Mouse (Mus musculus) left cerebral cortex, postnatal 36 days (tissue): ENCODE data around the gene Dok1. TPM values are rescaled to one million over a fixed set of nuclear protein-coding genes. Genes with fewer than 3 reads are reported as not detected.

ENCODE experiments used
- DNase-seq, 2 experiments: peaks; one replicate each; pipeline ENCODE4 v3.0.0; 2021 to 2022; ENCODE audit warnings: low spot score in 2 of 2, mixed read lengths in 1 of 2
- intact Hi-C: fragments of 180-260 bp; cut with DNase I; formaldehyde crosslinking; loops from one replicate; pipeline ENCODE4 v1.15.1; 2025
- microRNA-seq: library from miRNA; unstranded; fragments of <30 nt; microRNA quantifications from one replicate; pipeline ENCODE4 v1.2.0, GENCODE M21; 2022
- total RNA-seq, 2 experiments: library from RNA; stranded (reverse); gene quantifications; 2 replicates each; pipeline ENCODE4 v1.2.3; 2021

The Dok1 gene
- total RNA-seq, 2 experiments from 2014 or later, result 1.9 to 2.3 TPM

DNA sequence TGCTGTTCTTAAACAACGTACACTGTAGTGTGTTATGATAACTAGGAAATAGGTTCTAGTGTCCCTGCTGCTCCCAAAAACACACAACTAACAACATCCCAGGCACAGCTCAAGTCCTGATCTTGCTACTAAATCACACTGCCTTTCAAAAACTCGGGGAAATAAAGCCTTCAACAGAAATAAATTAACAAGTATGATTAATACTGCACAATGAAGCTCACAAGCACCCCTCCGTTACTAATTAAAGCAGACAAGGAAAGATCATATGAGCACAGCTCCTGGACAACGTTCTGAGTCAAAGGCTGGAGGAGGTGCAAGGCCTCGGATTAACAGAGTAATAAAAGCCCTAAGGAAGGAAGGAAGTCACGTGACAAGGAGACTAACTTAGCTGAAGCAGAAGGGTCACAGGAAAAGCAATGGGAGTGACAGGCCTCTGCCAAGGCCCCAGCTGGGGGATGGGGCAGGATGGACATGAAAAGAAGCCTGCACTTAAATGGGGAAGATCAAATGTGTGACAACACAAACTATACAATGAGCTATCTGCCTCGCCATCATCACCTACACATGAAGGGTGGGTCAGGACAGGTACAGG lies 35.7 kb downstream of the Dok1 start:
- no peak for DNase-seq
- intact Hi-C loops, result loop anchor here (5.0 to 10.0 kb wide), 2 partner anchors 80 to 167 kb away; partner anchors contain the start of genes Dctn1 and Pcgf1

DNA sequence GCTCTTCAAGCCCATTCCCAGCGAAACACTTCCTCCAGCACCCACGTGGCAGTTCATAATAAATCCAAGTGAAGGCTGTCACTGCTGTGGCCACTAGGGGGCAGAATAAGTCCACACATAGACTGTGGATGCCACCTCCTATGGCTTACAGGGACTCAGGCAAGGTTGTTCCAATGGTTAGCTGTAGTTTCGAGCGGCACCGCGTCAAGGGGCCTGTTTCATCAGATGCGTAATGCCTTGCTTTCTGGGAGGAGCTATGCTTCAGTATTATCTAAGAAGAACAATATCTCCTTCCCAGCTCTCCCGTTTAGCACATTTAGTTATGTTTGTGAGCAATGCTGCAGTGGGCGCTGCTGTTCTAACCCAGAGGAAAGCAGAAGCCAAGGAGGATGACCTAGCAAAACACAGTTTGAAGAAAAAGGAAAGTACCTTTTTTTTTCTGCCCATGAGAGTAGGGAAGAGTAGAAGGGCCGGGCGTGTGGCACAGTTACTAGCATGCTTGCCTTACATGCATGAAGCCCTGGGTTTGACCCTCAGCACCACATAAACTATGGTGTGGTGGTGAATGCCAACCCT lies 36.4 kb downstream of the Dok1 start:
- peak; percentile 88 to 91 for DNase-seq
- intact Hi-C loops, result loop anchor here (1.0 to 10.0 kb wide), 4 partner anchors 57 to 168 kb away; partner anchors contain the start of genes Aup1, Ccdc142, Dctn1 and Gm42688

DNA sequence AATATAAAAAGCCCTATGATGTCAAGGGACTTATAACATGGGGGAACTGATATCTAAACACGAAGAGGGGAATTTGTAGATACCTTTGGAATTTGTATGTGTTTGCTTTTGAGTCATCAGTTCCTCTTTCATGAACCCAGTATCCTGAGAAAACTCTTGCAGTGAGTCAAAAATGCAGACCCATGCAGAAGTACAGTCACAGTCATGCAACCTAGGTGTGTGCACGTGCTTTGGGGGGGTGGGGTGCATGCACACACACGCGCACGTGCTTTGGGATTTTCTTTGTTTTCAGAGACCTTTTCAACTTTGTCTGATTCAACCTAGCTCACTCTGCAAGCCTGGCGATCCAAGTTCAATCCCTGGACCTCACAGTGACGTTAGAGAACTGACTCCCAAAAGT lies 38.9 kb downstream of the Dok1 start:
- intact Hi-C loops, result loop anchor here (10.0 kb wide), 1 partner anchor 170 kb away; the partner anchor contains the start of gene Dctn1
- DNase-seq, result no peak

DNA sequence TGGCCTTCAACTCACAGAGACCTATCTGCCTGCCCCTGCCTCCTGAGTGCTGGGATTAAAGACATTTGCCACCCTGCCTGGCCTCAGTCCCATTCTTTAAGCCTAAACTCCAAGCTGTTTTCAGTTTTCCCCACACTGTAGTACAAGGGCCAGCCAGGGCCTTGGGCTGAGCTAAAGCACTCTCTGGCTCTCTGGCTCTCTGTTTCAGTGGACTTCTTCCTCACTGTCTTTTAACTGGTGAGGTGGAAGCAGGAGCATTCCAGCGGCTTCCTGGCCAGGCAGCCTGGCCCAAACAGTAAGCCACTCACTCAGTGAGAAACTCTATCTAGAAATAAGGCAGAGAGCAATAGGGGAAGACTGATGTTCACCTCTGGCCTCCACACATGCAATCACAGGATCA lies 39.6 kb downstream of the Dok1 start:
- intact Hi-C loops, result loop anchor here (10.0 kb wide), 1 partner anchor 171 kb away; the partner anchor contains the start of gene Dctn1
- no peak for DNase-seq

DNA sequence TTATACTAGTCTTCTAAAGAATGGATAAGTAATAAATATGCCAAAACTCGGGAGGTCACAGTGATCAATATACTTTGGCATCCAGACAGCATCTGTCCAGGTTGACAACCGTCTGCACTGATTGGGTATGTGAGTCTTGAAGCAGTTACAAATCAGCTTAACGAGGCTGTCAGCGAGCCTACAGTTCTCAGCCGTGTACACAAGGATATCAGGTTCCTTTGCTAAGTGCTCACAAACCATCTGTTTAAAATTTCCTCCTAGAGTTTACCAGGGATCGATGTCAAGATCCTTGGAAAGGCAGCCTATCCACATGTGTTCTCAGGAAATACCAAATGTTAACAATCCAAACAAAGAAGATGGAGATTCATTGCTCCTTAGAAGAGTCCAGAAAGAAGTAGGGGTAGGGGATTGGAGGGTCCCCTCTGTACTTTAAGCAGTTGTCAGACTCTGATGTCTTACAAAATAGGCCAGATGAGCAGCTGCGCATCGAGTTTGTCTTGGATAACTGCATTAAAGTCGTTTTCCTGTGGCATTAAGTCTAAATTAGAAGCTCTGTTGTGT lies 45.8 kb downstream of the Dok1 start:
- DNase-seq, result no peak
- intact Hi-C loops, result no loop called here

Small RNA genes within 50 kb of the gene (microRNA-seq; reads per million reads assigned to microRNA genes)
- not detected for gene Mir7040

Other genes with a start within 250 kb of the Dok1 start
- 10 to 100 TPM; 37.2 to 39.0 TPM for gene Sema4f, start 93.7 kb downstream of the Dok1 start, total RNA-seq
- under 1 TPM in 1 of 2 experiments, not detected in 1; 0.22 TPM for gene M1ap, start 86.6 kb downstream of the Dok1 start, total RNA-seq
- gene Loxl3, start 702 bp upstream of the Dok1 start, total RNA-seq, result 1 to 10 TPM; 2.7 to 4.9 TPM
- gene Aup1, start 21.1 kb upstream of the Dok1 start, total RNA-seq, result 100 to 1,000 TPM; 112 to 131 TPM
- gene Htra2, start 21.8 kb upstream of the Dok1 start, total RNA-seq, result 10 to 100 TPM; 41.6 to 48.5 TPM
- gene Dqx1, start 24.4 kb upstream of the Dok1 start, total RNA-seq, result under 1 TPM; 0.37 to 0.97 TPM
- not detected for gene Tlx2, start 36.8 kb upstream of the Dok1 start, total RNA-seq
- gene Pcgf1, start 44.4 kb upstream of the Dok1 start, total RNA-seq, result 10 to 100 TPM; 21.6 to 35.9 TPM
- not detected for gene Lbx2, start 52.9 kb upstream of the Dok1 start, total RNA-seq
- 1 to 10 TPM; 5.1 to 9.0 TPM for gene Ccdc142, start 68.1 kb upstream of the Dok1 start, total RNA-seq
- gene Gm42688, start 68.1 kb upstream of the Dok1 start, total RNA-seq, result 1 to 10 TPM; 5.3 to 5.9 TPM
- gene Mrpl53, start 75.6 kb upstream of the Dok1 start, total RNA-seq, result 10 to 100 TPM; 54.4 to 58.7 TPM
- 10 to 100 TPM; 29.4 to 30.0 TPM for gene Mogs, start 82.0 kb upstream of the Dok1 start, total RNA-seq
- gene Wbp1, start 88.1 kb upstream of the Dok1 start, total RNA-seq, result 10 to 100 TPM; 33.5 to 46.6 TPM
- gene Ino80b, start 92.0 kb upstream of the Dok1 start, total RNA-seq, result 10 to 100 TPM; 20.5 to 26.0 TPM
- gene Rtkn, start 102.0 kb upstream of the Dok1 start, total RNA-seq, result 100 to 1,000 TPM in 1 of 2 experiments, 10 to 100 TPM in 1; 88.7 to 105 TPM
- gene Wdr54, start 122.9 kb upstream of the Dok1 start, total RNA-seq, result 10 to 100 TPM; 29.1 to 31.3 TPM
- 10 to 100 TPM; 27.4 to 31.5 TPM for gene 1700003E16Rik, start 122.9 kb upstream of the Dok1 start, total RNA-seq
- 100 to 1,000 TPM; 373 to 386 TPM for gene Dctn1, start 132.4 kb upstream of the Dok1 start, total RNA-seq
- under 1 TPM; 0.25 to 0.69 TPM for gene Slc4a5, start 186.4 kb upstream of the Dok1 start, total RNA-seq